Mouse (Mus musculus) embryo, embryonic 11 days (tissue): ENCODE measurements around the gene Ywhah.
"Not testable (repeated sequence)": the region's sequence is repeated elsewhere in the genome, so short reads cannot be mapped to it uniquely, and the experiment has no call there.

Experiments used
- DNase-seq: peaks from one replicate; pipeline ENCODE4 v3.0.0-alpha.2; 2015

The Ywhah gene

GRCm38 (mm10) chr5:33011132-33012106 is 7.2 kb upstream of the Ywhah start:
- peak; percentile 42 for DNase-seq

- DNase-seq = no peak
Observed at GRCm38 (mm10) chr5:33014096-33014495, 4.5 kb upstream of the Ywhah start.

GRCm38 (mm10) chr5:33015579-33015978 is 3.0 kb upstream of the Ywhah start:
- no peak for DNase-seq

GRCm38 (mm10) chr5:33018189-33018560 is 441 bp upstream of the Ywhah start:
- DNase-seq = no peak

- DNase-seq = peak; percentile 42
Observed at GRCm38 (mm10) chr5:33019426-33019821, 808 bp downstream of the Ywhah start.

- no peak for DNase-seq
Observed at GRCm38 (mm10) chr5:33021622-33022021, 3.0 kb downstream of the Ywhah start.

GRCm38 (mm10) chr5:33023337-33023736 is 4.7 kb downstream of the Ywhah start:
- no peak for DNase-seq

- no peak for DNase-seq
Observed at GRCm38 (mm10) chr5:33024474-33024873, 5.9 kb downstream of the Ywhah start.

GRCm38 (mm10) chr5:33028656-33029055 is 10.0 kb downstream of the Ywhah start:
- DNase-seq = no peak

GRCm38 (mm10) chr5:33030425-33031175 is 12.0 kb downstream of the Ywhah start:
- peak; percentile 59 for DNase-seq

- DNase-seq = no peak
Observed at GRCm38 (mm10) chr5:33032036-33032773, 13.6 kb downstream of the Ywhah start.

GRCm38 (mm10) chr5:33033121-33033520 is 14.5 kb downstream of the Ywhah start:
- peak; percentile 91 for DNase-seq

GRCm38 (mm10) chr5:33033633-33034032 is 15.0 kb downstream of the Ywhah start:
- not testable (repeated sequence) for DNase-seq

GRCm38 (mm10) chr5:33034100-33034499 is 15.5 kb downstream of the Ywhah start:
- DNase-seq = peak; percentile 42

GRCm38 (mm10) chr5:33034916-33035315 is 16.3 kb downstream of the Ywhah start:
- no peak for DNase-seq

GRCm38 (mm10) chr5:33038656-33039509 is 20.3 kb downstream of the Ywhah start:
- DNase-seq = no peak

GRCm38 (mm10) chr5:33039510-33039911 is 20.9 kb downstream of the Ywhah start:
- peak; percentile 82 for DNase-seq

GRCm38 (mm10) chr5:33040735-33041134 is 22.1 kb downstream of the Ywhah start:
- not testable (repeated sequence) for DNase-seq

GRCm38 (mm10) chr5:33043397-33043796 is 24.8 kb downstream of the Ywhah start:
- DNase-seq = no peak

GRCm38 (mm10) chr5:33044636-33045315 is 26.2 kb downstream of the Ywhah start:
- no peak for DNase-seq

GRCm38 (mm10) chr5:33045316-33045705 is 26.7 kb downstream of the Ywhah start:
- no peak for DNase-seq
